Mouse (Mus musculus): ENCODE measurements around the gene Xylt1.
A peak's percentile ranks its signal among the peaks of the same experiment; 100 is the strongest.

Gene Xylt1

DNA sequence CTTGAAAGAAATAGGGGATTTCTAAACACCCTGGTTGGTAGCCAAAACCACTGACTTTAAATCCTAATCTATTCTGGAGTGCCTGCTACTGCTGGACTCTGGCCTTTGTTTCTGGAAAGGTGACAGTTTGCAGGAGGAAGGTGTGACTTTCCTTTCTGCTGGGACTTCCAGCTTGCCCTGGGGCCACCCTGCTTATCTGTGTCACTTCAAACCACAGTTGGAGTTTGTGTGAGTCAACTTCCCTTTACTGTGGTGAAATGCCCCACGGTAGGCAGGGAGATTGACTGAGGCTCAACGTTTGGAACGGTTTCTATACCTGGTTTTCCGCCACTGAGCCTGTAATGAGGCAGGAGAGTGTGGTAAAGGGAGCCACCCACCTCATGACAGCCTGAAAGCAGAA, 13.2 kb downstream of the Xylt1 start:
- DNase-seq (ENCODE audit: low read depth in 1 of 2, low spot score in 2 of 2): peak; percentile 30 to 43

DNA sequence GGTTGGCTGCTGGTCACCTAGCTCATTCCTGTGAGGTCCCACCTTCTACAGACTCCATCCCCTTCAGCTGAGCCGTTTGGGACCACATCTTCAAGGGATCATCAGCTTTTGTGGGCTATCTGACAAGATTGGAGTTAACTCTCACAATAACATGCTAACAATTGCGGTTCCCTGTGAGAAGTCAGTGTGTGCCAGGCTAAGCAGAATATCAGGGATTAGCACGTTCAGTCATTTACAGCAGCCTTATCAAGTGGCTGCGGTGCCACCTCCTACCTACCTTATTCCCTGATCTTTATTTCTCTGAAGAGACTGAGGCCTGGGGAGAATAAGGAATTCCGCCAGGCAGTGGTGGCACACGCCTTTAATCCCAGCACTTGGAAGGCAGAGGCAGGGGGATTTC, 13.6 kb downstream of the Xylt1 start:
- no peak for DNase-seq (ENCODE audit: low read depth in 1 of 2, low spot score in 2 of 2)

DNA sequence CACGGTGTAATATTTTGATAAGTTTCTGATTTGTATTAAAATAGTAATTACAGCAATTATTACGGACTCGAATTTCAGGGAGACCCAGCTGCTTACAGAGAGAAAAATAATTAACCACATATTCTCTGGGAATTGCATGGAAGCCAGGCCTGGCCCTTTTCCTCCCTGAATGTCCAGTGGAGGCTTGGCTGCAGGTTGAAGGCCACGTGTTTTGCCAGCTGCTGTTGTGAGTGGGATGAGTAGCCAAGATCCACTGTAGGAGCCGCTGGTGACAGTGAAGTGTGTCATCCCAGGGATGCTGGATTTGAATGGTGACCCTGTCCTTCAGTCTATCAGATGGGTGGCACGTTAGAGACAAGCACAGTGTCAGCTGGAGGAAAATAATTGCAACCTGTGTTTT, 14.7 kb downstream of the Xylt1 start:
- no peak for DNase-seq (ENCODE audit: low read depth in 1 of 2, low spot score in 2 of 2)

DNA sequence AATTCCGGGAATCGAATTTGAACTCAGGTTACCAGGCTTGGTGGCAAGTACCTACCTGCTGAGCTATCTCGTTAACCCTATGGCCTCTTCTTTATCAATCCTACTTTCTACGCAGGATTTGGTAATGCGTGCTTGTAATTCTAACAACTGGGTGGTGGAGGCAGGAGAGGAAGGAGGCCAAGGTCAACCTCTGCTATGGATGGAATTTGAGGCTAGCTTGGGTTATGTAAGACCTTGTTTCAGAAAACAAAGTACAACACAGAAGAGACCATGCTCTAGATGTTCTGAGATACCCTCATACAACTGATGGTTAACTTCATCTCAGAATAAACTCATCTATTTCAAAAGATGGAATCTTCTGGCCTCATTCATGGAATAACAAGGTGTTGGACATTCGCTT, 17.1 kb downstream of the Xylt1 start:
- DNase-seq (ENCODE audit: low read depth in 1 of 2, low spot score in 2 of 2): no peak

DNA sequence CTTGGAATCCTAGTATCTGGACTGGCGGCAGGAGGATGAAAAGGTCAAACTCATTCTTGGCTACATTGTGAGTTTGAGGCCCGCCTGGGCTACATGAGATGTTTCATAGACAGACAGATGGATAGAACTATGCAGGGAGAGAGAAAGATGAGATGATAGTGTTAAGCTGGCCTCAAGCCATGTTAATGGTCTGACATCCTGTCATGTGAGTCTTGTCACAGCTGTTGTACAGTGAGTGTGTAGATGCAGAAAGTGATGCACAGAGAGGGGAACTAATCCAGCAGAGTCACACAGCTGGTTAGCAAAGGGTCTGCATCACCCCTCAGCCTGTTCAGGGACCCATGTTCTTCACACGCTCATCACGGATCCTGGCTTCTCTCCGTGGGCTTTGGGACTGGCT, 19.2 kb downstream of the Xylt1 start:
- DNase-seq (ENCODE audit: low read depth in 1 of 2, low spot score in 2 of 2): no peak

DNA sequence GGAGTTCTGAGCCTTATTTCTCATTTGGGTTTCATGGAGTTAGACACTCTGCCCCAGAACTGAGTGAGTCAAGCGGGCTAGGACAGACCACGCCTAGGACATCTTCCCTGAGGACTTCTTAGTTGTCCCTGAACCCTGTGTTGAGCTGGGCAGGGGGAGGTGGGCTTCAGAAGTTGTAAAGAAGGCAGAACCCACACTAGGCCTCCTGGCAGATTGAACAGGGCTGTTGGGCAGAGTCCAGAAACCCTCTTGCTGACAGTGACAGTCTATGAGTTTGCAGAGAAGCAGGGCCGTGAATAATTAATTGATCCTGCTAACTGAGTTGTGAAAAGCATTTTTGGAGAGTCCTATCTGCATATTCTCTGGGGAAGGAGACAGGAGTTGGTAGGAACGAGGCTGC, 20.8 kb downstream of the Xylt1 start:
- DNase-seq (ENCODE audit: low read depth in 1 of 2, low spot score in 2 of 2): no peak

DNA sequence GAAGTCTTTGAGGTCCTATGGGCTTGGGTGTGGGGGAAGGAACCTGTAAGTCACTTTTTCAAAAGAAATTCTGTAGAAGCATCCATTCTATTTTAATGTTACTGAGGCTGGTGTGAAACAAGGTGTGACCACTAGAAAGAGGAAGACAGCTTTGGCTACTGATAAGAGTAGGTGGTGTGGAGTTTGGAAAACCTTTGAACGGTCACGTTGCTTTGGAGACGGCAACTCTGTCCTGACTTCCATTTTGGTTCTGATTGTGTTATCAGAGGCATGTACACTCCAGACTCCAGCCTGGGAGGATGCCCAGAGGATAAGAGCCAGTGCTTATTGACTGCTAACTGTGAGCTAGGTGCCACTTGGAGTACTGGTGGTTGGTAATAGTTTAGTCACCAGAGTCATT, 25.6 kb downstream of the Xylt1 start:
- DNase-seq (ENCODE audit: low read depth in 1 of 2, low spot score in 2 of 2): no peak

DNA sequence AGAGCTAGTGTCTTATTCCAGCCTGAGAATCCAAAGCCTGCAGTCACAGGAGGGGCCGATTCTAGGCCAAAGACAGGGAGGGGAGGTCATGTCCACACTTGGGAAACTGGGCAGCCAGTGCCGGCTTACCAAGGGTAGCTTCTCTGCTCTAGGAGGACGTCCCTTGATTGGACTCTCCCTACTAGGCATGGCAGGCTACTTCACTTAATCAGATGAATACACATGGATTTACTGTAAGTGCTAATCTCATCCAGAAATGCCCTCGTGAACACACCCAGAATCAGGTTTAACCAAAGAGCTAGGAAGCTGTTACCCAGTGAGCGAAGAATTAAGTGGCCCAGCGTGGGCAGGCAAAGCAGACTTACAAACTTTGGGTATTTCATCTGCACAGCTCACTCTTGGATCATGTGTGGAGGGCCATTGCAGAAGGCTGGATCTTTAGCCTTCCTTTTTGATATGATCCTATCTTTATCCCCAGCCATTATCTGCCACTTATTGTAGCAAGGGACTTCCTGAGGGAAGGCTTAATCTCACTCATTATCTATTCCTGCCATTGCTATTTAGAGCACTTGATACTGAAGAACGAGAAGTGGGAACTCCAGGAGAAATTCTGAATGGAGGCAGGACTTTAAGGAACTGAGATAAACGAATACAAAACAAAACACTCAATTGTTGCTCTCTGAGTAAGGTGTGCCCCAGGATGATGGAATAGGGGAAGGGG, 28.6 kb downstream of the Xylt1 start:
- DNase-seq (ENCODE audit: low read depth in 1 of 2, low spot score in 2 of 2): no peak

DNA sequence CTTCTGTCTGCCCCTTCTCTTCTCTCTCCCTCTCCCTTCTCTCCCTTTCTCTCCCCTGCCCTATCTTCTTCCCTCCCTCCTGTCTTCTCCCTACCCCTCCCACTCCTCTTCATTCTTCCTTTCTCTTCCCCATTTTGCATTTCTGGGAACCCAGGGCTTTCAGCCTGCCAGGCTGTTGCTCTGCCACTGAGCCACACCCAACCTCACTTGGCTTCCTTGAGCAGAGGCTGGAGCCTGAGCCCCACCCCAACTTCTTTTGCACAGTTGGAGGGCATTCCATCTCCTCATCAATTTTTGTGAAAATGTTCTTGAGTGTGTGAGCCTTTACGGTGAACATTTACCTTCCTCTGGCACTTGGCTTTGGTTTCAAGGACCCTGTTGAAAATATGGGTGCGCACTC, 31.1 kb downstream of the Xylt1 start:
- DNase-seq (ENCODE audit: low read depth in 1 of 2, low spot score in 2 of 2): no peak

DNA sequence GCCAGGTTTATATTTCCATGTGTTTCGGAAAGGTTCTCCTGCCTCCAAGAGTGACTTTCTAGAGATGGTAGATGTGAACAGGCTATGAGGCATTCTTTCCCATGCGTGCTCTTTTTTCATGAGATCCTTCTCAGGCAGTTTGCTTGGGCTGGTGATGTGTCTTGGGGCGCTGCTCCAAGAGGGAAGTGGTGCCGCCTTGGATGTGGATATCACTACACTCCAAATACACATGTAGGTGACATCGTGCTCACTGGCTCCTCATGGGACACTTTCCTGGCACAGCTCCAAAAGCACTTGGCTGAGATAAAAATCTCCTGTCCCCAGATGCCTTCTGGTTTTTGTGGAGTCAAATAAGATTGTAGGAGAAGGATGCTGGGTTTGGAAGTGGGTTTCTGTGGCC, 31.6 kb downstream of the Xylt1 start:
- DNase-seq (ENCODE audit: low read depth in 1 of 2, low spot score in 2 of 2): no peak

DNA sequence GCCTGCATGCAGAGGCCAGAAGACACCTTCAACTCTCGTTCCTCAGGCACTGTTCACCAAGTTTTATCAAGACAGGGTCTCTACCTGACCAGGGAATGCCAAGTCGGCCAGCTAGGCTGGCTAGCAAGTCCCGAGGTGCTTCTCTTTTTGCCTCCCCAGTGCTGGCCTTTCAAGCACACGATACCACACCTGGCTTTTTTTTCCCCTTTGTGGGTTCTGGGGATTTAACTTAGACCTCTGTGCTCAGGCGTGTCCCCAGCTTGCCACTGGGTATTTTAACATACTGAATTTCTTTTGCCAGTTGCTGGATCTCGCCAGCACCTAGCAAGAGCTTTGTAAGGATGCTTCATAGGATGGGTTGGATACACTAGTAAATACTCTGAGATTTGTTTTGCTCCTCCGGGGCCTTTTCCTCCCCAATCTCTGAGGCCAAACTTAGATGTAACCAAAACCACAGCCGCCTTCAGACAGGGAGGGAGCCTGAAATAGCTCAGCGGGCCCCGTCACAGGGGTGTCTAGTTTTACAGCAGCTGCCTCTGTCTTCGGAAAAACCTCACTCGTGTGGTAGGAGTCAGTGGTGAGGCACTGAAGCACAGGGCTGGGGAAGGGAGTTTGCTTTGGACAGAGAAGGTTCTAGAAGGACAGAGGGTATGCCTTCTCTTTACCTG, 33.7 kb downstream of the Xylt1 start:
- no peak for DNase-seq (ENCODE audit: low read depth in 1 of 2, low spot score in 2 of 2)

DNA sequence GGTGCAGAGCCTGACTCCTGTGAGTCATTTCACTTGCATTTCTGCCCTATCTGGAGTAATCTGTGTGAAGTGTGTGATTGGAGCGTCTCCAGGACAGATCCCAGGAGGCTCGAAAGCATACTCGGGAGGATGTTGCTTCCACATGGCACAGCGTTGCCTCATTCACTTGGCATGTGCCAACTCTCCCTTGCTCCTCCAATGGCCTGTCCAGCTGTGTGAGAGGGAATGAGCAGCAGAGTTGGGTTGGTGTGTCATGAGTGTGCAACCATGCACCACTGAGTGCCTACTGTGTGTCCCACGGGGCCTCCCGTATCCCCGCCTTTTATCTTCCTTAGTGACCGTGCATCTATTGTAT, 34.2 kb downstream of the Xylt1 start:
- DNase-seq (ENCODE audit: low read depth in 1 of 2, low spot score in 2 of 2): no peak

DNA sequence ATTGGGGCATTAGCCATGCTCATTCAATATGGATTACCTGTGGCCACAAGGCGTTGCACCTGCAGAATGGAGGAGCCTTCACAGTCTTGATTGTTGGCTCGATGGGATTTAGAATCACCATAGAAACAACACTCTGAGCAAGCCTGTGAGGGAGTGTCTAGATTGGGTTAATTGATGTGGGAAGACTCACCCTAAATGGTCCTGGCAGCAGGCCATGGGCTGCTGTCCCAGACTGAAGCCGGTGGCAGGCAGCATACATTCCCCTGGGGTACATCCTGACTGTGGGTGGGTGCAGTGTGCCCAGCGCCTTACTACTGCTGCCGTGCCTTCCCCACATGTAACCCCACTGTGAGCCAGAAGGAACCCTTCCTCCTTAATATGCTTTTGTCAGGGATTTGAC, 38.3 kb downstream of the Xylt1 start:
- no peak for DNase-seq (ENCODE audit: low read depth in 1 of 2, low spot score in 2 of 2)

DNA sequence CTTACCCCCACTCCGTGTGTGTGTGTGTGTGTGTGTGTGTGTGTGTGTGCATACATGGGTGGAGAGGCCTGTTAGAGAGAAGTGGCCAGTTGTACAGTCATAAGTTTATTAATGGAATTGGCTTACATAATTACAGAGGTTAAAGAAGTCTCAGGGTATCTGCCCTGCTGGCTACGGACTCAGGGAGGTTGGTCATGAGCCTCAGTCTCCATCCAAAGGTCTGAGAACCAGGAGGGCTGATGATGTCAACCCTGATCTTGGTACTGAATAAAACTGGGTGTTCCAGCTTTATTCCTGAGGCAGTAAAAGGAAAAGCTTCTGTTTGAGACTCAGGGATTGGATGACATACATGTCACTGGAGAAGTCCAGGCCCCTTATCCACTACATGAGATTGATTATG, 39.1 kb downstream of the Xylt1 start:
- no peak for DNase-seq (ENCODE audit: low read depth in 1 of 2, low spot score in 2 of 2)

DNA sequence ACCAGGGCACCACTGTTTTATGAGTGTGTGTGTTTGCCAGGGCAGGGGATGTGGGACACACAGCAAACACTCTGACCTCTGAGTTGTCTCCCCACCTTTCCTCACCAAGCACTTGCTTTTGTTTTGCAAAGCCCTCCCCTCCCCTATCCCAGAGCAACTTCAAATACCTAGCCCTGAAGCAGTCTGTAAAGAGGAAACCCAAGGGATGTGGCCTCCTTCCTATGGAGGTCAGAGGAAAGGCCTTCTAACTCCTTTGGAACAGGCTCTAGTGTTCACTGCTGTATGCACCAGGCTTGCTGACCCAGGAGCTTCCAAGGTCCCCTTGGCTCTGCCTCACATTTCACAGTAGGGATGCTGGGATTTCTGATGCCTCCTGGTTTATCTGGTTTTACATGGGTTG, 39.5 kb downstream of the Xylt1 start:
- no peak for DNase-seq (ENCODE audit: low read depth in 1 of 2, low spot score in 2 of 2)

DNA sequence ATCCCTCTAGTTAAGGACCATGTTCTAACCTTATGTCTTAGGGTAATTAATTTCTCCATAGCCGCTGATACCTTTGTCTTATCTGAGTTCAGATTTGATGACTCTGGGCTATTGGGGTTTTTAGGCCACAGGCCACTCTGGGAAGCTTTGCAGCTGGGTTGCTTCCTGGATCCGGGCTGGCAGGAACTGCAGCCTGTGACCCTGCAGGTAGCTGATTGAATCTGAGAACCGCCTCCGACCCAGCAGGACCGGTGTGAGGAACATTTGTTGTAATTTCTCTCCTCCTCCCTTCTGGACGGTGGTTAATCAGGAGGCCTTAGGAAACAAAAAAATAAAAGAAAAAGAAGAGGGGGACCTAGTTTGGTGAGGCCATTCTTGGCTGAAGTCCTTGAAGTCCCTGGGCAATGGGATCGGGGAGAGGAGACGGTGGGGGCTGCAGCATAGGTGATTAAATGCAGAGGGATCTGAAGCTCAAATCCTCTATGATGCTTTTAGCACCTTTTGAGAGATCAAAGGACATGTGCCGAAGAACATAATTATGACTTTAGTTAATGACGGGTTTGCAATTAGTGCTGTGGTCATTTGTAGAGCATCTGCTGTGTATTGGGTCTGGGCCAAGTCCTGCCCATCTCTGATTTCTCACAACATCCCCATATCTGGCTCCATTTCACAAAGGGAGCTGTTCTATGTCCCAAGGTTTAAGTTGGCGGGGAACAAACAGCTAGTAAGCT, 40.2 kb downstream of the Xylt1 start:
- DNase-seq (ENCODE audit: low read depth in 1 of 2, low spot score in 2 of 2): no peak

DNA sequence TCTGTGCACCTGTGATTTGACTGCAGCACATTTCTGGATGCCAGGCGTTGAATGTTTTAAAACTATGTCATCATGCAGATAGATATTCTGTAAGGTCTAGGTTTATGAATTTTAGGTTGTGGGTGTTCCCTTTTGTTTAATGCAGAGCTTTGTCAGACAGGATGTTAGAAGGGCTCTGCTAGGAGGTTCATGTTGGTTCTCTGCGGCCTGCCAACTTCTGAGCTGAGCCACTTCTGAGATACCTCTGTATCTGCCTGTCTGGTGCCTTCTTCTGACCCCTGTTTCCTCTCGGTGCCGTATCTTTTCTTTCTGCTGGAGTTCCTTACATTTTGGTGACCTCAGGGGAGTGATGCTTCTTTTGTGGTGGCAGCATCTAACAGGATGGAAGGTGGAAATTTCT, 44.1 kb downstream of the Xylt1 start:
- no peak for DNase-seq (ENCODE audit: low read depth in 1 of 2, low spot score in 2 of 2)

DNA sequence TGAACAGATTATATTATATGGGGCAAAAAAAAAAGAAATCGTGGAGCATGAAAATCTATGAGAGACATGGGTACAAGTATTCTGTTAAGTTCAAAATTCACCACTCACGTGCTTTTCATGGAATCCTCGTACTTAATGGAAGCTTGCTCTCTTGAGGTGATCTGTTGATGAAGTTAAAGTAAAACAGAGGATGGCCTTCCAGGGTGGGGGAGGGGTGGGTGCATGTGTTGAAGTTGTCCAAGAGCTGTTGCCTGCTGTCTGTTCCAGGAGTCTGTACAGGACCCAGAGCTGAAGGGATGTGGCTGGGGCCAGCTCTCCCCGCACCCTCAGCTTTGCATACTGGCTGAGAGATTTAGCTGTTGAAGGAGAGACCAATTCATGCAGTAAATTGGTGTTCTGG, 45.6 kb downstream of the Xylt1 start:
- DNase-seq (ENCODE audit: low read depth in 1 of 2, low spot score in 2 of 2): no peak

DNA sequence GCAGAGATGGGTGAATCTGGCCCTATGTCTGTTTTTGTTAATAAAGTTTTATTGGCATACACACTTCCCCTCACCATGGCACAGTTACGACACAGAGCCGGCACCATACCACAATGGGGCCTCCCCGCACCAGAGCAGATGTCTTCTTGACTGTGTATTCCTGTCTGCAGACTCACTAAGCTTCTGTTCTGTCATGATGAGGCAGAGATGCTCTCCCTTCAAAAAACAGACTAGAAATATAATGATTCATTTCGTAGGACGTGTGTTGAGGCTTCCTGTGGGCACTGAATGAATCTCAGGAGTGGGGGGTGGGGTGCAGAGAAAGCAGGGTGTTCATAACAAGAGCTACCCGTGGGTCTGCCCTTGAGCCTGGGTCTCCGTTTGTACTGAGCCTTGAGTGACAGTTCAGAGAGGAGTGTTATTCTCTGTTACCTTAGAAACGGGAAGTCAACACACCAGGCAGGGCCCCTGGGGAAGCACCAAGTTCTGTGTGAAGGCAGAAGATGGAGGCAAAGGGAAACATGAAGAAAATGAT, 48.0 kb downstream of the Xylt1 start:
- DNase-seq (ENCODE audit: low read depth in 1 of 2, low spot score in 2 of 2): peak; percentile 75

DNA sequence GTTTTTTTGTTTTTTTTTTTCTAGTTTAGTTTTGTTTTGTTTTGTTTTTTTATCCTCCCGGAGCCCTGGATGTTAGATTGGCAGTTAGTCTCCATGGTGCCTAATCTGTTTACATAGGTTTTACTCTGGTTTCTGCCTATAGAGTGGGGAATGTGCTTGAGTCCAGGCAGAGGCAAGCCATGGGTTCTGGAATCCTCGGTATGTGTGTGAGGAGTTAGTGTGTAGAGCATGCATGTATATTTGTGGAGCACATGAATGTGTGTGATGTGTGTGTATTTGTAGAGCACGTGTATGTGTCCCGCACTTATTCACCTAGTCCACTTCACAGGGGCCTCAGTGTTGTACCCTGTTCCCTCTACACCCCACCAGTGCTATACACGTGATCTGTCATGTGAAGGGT, 48.7 kb downstream of the Xylt1 start:
- DNase-seq (ENCODE audit: low read depth in 1 of 2, low spot score in 2 of 2): no peak

DNA sequence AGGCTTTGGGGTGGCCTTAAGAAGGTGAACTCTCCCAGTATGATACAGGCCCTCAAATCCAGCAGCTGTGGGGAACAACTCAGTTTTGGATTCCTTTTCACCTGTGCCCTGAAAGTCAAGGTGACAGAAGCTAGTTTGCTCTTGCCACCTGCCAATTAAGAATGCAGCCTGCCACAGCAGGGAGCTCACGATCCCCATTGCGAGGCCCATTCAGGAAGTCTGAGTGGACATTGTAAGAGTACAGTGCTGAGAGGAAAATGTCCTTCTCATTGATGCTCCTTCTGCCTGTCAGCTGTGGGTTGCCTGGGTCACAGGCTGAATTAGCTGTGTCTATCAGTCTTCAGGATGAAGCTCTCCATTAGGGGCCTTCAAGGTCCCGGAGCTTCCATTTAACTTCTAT, 49.1 kb downstream of the Xylt1 start:
- no peak for DNase-seq (ENCODE audit: low read depth in 1 of 2, low spot score in 2 of 2)

DNA sequence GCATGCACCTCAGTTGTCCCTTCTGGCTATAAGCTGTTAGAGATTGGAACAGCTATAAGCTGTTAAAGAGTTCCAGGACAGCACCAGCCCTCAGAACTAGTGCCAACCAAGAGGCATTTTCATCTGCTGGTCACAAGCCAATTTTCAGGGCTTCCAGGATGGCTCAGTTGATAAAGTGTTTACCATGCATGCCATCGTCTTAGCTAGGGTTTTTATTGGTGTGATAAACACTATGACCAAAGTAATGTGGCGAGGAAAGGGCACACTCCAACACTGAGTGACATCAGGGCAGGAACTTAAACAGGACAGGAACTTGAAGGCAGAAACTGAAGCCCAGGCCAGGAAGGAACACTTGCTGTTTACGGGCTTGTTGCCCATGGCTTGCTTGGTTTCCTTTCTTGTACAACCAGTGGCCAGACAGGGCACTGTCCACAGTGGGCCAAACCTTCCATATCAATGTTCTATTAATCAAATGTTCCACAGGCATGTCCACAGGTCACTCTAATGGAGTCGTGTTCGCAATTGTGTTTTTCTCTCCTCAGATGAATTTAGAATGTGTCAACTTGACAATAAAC, 49.7 kb downstream of the Xylt1 start:
- DNase-seq (ENCODE audit: low read depth in 1 of 2, low spot score in 2 of 2): no peak

All from monocyte, adult 2 months (primary cell).